Mouse (Mus musculus): ENCODE measurements around the gene Ip6k1. TPM values are rescaled to one million over a fixed set of nuclear protein-coding genes. Genes with fewer than 3 reads are reported as not detected.

The Ip6k1 gene
- polyA plus RNA-seq, 2 experiments = 13.3 to 30.9 TPM

DNA sequence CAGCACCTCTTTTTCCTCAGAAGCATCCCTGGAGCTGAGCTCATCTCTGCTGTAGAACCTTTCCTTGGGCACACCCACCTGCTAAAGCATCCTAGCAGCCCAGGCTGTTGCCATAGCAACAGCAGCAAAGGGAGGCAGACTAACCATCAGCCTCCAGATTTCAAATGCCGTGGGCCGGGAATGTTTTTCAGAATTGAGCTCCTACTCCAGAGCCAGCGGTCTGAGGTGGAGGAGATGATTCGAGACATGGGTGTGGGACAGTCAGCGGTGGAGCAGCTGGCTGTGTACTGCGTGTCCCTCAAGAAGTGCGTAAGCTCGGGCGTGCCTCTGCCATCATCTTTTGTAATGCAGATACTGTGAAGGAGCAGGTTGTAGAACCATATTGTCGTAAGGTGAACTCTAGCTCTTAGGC lies 40.9 kb upstream of the Ip6k1 start:
- Histone ChIP-seq H3K9ac (replicated peaks) (no peak overlapping the region), H3K4me3 (ENCODE audit: insufficient read depth in 1 of 2, low read depth in 2 of 2, low read length in 2 of 2) (no peak overlapping the region), H3K4me1 (replicated peaks; ENCODE audit: control insufficient read depth in 2 of 2, insufficient read depth in 2 of 2, low read length in 1 of 2) (peaks cover 0 to 4% of the 10 kb centered on the region in 2 experiments; a peak in 1 of 4 replicates), H3K4me2 (ENCODE audit: low read depth) (no peak overlapping the region), H3K9me3 (ENCODE audit: control insufficient read depth, low read length) (no peaks in the 10 kb centered on the region), H3K27me3 (ENCODE audit: control insufficient read depth, insufficient read depth, low read length) (no peaks in the 10 kb centered on the region), H3K36me3 (replicated peaks; ENCODE audit: control insufficient read depth, insufficient read depth, low read depth) (peaks cover 46% of the 10 kb centered on the region), H3K27ac (no peak overlapping the region)
- no peak for DNase-seq (ENCODE audit: low read depth in 3 of 3, low spot score in 3 of 3)
- TF ChIP-seq CTCF (IDR thresholded peaks at IDR 0.05; ENCODE audit: low read depth) (no peak), EP300 (IDR thresholded peaks at IDR 0.05; ENCODE audit: low read depth) (no peak)
- 91% methylated on average over 10 of the region's 10 CpGs for WGBS (ENCODE audit: insufficient replicate concordance)
- no peak for ATAC-seq (ENCODE audit: insufficient read depth)

DNA sequence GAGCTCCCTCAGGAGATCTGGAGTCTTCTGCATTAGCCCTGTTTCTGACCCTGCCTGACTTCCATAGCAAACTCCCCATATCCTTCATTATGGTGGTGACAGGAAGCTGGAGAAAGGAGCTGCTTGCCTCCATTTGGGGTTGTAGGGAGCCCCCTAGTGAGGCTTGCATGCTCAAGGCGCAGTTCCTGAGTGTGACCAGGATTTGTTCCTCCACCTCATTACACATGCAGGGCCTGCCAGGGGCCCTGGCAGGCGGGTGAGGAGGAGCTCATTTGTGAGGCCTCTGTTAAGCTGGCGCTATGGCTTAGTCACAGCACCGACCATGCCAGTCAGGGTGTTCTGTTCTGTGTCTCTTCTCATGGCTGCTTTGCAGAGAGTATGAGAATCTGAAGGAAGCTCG lies 40.4 kb upstream of the Ip6k1 start:
- no peaks in the 10 kb centered on the region for H3K27me3 ChIP-seq (ENCODE audit: control insufficient read depth, insufficient read depth, low read length)
- H3K4me3 ChIP-seq (ENCODE audit: insufficient read depth in 1 of 2, low read depth in 2 of 2, low read length in 2 of 2) = no peak overlapping the region
- no peak overlapping the region for H3K9ac ChIP-seq (replicated peaks)
- 60% methylated on average over 5 of the region's 5 CpGs for WGBS (ENCODE audit: insufficient replicate concordance)
- H3K9me3 ChIP-seq (ENCODE audit: control insufficient read depth, low read length) = no peaks in the 10 kb centered on the region
- H3K4me2 ChIP-seq (ENCODE audit: low read depth) = no peak overlapping the region
- DNase-seq (ENCODE audit: low read depth in 3 of 3, low spot score in 3 of 3) (no peak), ATAC-seq (ENCODE audit: insufficient read depth) (no peak)
- no peak overlapping the region for H3K27ac ChIP-seq
- TF ChIP-seq EP300 (IDR thresholded peaks at IDR 0.05; ENCODE audit: low read depth) (no peak), CTCF (IDR thresholded peaks at IDR 0.05; ENCODE audit: low read depth) (peak; percentile 55)
- H3K4me1 ChIP-seq (replicated peaks; ENCODE audit: control insufficient read depth in 2 of 2, insufficient read depth in 2 of 2, low read length in 1 of 2) = peaks cover 0 to 4% of the 10 kb centered on the region in 2 experiments; a peak in 2 of 4 replicates
- peaks cover 46% of the 10 kb centered on the region for H3K36me3 ChIP-seq (replicated peaks; ENCODE audit: control insufficient read depth, insufficient read depth, low read depth)

DNA sequence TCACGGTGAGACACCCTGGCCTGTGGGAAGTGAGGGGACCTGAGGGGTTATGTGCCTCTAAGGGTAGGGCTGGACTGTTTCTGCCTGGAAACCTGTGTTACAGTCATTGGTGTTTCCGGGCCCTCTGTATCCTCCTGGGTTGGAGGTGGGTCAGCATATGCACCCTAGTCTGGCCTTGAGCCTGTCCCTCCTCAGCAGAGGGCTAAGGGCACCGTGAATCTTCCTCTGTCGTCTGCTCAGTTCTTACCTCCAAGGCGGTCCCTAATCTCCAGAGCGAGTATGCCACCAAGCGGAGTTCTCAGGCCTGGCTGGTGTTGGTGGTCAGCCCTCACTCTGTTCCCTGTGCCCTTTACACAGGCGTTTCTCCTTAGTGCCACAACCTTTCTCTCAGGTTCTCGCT lies 39.4 kb upstream of the Ip6k1 start:
- Histone ChIP-seq H3K4me2 (ENCODE audit: low read depth) (no peak overlapping the region), H3K4me3 (ENCODE audit: insufficient read depth in 1 of 2, low read depth in 2 of 2, low read length in 2 of 2) (no peak overlapping the region), H3K36me3 (replicated peaks; ENCODE audit: control insufficient read depth, insufficient read depth, low read depth) (peaks cover 37% of the 10 kb centered on the region), H3K9me3 (ENCODE audit: control insufficient read depth, low read length) (no peaks in the 10 kb centered on the region), H3K9ac (replicated peaks) (no peak overlapping the region), H3K27ac (no peak overlapping the region), H3K27me3 (ENCODE audit: control insufficient read depth, insufficient read depth, low read length) (no peaks in the 10 kb centered on the region), H3K4me1 (replicated peaks; ENCODE audit: control insufficient read depth in 2 of 2, insufficient read depth in 2 of 2, low read length in 1 of 2) (peaks cover 0 to 4% of the 10 kb centered on the region in 2 experiments; a peak in 2 of 4 replicates)
- TF ChIP-seq EP300 (IDR thresholded peaks at IDR 0.05; ENCODE audit: low read depth) (no peak), CTCF (IDR thresholded peaks at IDR 0.05; ENCODE audit: low read depth) (no peak)
- ATAC-seq (ENCODE audit: insufficient read depth) = no peak
- DNase-seq (ENCODE audit: low read depth in 3 of 3, low spot score in 3 of 3) = no peak
- 84% methylated on average over 9 of the region's 9 CpGs for WGBS (ENCODE audit: insufficient replicate concordance)

DNA sequence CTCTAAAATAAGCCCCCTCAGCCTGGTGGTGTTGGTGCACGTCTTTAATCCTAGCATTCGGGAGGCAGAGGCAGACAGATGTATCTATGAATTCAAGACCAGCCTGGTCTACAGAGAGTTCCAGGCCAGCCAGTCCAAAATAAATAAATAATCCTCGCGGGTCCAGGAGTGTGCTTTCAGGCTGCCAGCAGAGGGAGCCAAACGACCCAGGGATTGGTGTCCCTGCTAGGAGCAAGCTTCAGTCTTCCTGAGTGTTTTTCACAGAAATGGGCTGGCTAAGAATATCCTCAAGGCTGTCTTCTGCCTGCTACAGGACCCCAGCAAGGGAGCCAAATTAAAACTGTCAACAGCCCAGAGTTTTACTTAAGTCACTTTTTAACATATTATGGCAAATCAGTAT lies 38.6 kb upstream of the Ip6k1 start:
- H3K9me3 ChIP-seq (ENCODE audit: control insufficient read depth, low read length) = no peaks in the 10 kb centered on the region
- 12% methylated on average over 5 of the region's 5 CpGs for WGBS (ENCODE audit: insufficient replicate concordance)
- H3K9ac ChIP-seq (replicated peaks) = no peak overlapping the region; the same call in 1 of the 2 replicates
- H3K4me3 ChIP-seq (ENCODE audit: insufficient read depth in 1 of 2, low read depth in 2 of 2, low read length in 2 of 2) = no peak overlapping the region
- H3K4me1 ChIP-seq (replicated peaks; ENCODE audit: control insufficient read depth in 2 of 2, insufficient read depth in 2 of 2, low read length in 1 of 2) = peaks cover 0 to 4% of the 10 kb centered on the region in 2 experiments; a peak in 2 of 4 replicates
- TF ChIP-seq CTCF (IDR thresholded peaks at IDR 0.05; ENCODE audit: low read depth) (peak; percentile 98), EP300 (IDR thresholded peaks at IDR 0.05; ENCODE audit: low read depth) (peak; percentile 48; the same call in 1 of the 2 replicates)
- no peaks in the 10 kb centered on the region for H3K27me3 ChIP-seq (ENCODE audit: control insufficient read depth, insufficient read depth, low read length)
- no peak overlapping the region for H3K4me2 ChIP-seq (ENCODE audit: low read depth)
- peak; percentile 70 to 77 (median 71) for DNase-seq (ENCODE audit: low read depth in 3 of 3, low spot score in 3 of 3)
- peak; percentile 70 for ATAC-seq (ENCODE audit: insufficient read depth)
- H3K27ac ChIP-seq = peak overlapping the region; percentile 21
- H3K36me3 ChIP-seq (replicated peaks; ENCODE audit: control insufficient read depth, insufficient read depth, low read depth) = peaks cover 33% of the 10 kb centered on the region

DNA sequence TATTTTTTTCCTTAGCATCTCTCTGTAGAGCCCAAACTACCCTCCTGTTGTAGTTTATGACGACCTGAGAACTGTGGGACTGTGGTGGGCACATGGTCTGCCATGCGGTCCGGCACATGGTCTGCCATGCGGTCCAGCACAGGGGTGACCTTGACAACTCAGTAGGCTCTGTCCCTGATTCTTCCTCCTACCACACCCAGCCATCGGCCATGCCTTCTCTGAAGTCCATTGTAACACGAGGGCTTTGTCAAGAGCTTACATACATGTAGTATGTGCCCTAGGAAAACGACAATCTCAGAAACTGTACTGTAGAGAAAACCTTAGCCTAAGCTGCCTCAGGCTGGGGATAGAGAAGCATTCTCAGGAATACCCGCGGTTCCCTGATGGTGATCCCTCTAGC lies 37.6 kb upstream of the Ip6k1 start:
- TF ChIP-seq CTCF (IDR thresholded peaks at IDR 0.05; ENCODE audit: low read depth) = no peak
- no peak for TF ChIP-seq EP300 (IDR thresholded peaks at IDR 0.05; ENCODE audit: low read depth)
- ATAC-seq (ENCODE audit: insufficient read depth) = no peak
- DNase-seq (ENCODE audit: low read depth in 3 of 3, low spot score in 3 of 3) = no peak
- Histone ChIP-seq H3K9ac (replicated peaks) (no peak overlapping the region), H3K4me1 (replicated peaks; ENCODE audit: control insufficient read depth in 2 of 2, insufficient read depth in 2 of 2, low read length in 1 of 2) (peaks cover 0 to 4% of the 10 kb centered on the region in 2 experiments; a peak in 2 of 4 replicates), H3K9me3 (ENCODE audit: control insufficient read depth, low read length) (no peaks in the 10 kb centered on the region), H3K4me3 (ENCODE audit: insufficient read depth in 1 of 2, low read depth in 2 of 2, low read length in 2 of 2) (no peak overlapping the region), H3K27me3 (ENCODE audit: control insufficient read depth, insufficient read depth, low read length) (no peaks in the 10 kb centered on the region), H3K27ac (no peak overlapping the region), H3K4me2 (ENCODE audit: low read depth) (no peak overlapping the region), H3K36me3 (replicated peaks; ENCODE audit: control insufficient read depth, insufficient read depth, low read depth) (peaks cover 27% of the 10 kb centered on the region)
- 84% methylated on average over 9 of the region's 9 CpGs for WGBS (ENCODE audit: insufficient replicate concordance)

Data from liver, embryonic 14.5 days (tissue).